Mouse (Mus musculus): Measurements from ENCODE around the gene Snhg11. TPM values are rescaled to one million over a fixed set of nuclear protein-coding genes. Genes with fewer than 3 reads are reported as not detected.

Snhg11 gene
- under 1 TPM in 1 of 2 experiments, not detected in 1; 0.47 TPM for polyA plus RNA-seq (2017; shearing (Covaris generic))

DNA sequence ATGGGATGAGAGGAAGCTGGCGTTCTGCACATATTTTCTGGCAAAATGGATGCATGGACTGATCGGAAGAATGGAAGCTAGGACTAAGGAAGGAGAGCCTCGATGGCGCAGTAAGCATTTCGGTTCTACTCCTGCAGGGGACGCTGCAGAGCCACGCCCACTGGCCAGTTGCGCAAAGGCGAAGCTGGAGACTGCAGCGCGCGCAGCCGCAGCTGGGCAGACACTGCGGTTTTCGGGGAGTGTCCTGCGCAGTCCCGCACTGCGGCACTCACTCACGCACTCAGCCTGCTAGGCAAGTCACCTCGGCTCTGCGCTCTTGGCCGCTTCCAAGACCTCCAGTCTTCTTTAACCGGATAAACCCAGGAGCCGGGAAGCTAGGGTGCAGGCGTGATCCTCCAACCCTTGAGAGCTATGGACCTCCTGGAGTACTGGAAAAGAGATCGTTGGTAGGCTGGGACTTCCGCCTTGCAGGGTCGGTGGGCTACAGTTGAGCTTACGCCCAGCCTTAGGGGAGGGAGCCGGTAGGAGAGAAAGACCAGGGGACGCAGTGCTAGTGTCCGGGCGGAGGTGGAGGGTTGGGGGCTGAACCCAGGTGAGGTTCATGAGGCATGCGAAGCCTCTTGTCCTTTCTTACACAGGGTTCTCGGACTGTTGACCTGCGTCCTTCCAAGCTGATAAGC is at the start of gene Snhg11:
Snhg11 (plus strand) TSS at position 196 of the 680 bp plus-strand sequence.

DNA sequence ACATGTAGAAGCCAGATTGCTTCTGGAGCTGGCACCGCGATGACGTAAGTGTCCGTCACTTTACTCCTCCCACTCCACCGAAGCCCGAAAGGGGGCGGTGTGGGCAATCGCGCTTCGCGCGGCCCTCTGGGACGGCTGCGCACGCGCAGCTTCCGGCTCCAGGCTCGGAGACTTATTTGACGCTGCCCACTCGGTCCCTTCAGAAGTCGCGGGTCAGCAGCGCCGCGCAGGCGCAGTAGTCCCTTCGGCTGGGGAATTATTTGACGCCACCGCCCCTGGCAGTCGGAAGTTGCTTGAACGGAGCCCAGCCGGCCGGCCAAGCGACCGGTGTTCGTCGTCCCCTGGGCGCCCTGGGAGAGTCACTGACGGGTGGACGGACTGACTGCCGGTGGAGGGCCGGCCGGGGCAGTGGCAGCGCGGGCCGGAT is 34.2 kb downstream of the Snhg11 start, which contains the start of gene Ralgapb:
Ralgapb (plus strand) TSS at position 254 of the 427 bp plus-strand sequence.

Other genes with a start within 250 kb of the Snhg11 start
- 1 to 10 TPM; 2.9 to 6.7 TPM for gene Tgm2, start 229.2 kb upstream of the Snhg11 start, polyA plus RNA-seq (2017; shearing (Covaris generic))
- gene D630003M21Rik, start 146.4 kb upstream of the Snhg11 start, polyA plus RNA-seq (2017; shearing (Covaris generic)): under 1 TPM in 1 of 2 experiments, not detected in 1; 0.23 TPM
- not detected for gene Bpi, start 117.5 kb upstream of the Snhg11 start, polyA plus RNA-seq (2017; shearing (Covaris generic))
- gene Lbp, start 69.1 kb upstream of the Snhg11 start, polyA plus RNA-seq (2017; shearing (Covaris generic)): under 1 TPM; 0.14 to 0.37 TPM
- gene Ralgapb, start 34.2 kb downstream of the Snhg11 start, polyA plus RNA-seq (2017; shearing (Covaris generic)): 10 to 100 TPM; 29.2 to 33.8 TPM
- not detected for gene Adig, start 127.0 kb downstream of the Snhg11 start, polyA plus RNA-seq (2017; shearing (Covaris generic))
- not detected for gene Arhgap40, start 137.2 kb downstream of the Snhg11 start, polyA plus RNA-seq (2017; shearing (Covaris generic))
- not detected for gene Slc32a1, start 235.1 kb downstream of the Snhg11 start, polyA plus RNA-seq (2017; shearing (Covaris generic))
- 10 to 100 TPM; 31.4 to 37.3 TPM for gene Actr5, start 249.2 kb downstream of the Snhg11 start, polyA plus RNA-seq (2017; shearing (Covaris generic))

Measured in activated CD4-positive, CD25-positive, alpha-beta regulatory T cell (primary cell).